Mouse (Mus musculus) midbrain, postnatal 0 days (tissue): ENCODE measurements around the gene Aebp2. TPM values are rescaled to one million over a fixed set of nuclear protein-coding genes. Genes with fewer than 3 reads are reported as not detected.
A peak's percentile ranks its signal among the peaks of the same experiment; 100 is the strongest.

Source experiments
- ATAC-seq: fragments of 200-750 bp; cut with Nextera tagmentation; 2 replicates; pipeline ENCODE4 v1.8.0; 2017; ENCODE audit warnings: moderate number of reproducible peaks, mild to moderate bottlenecking, moderate TSS enrichment, moderate library complexity; ENCODE audit not compliant: low FRiP score
- DNase-seq: peaks from one replicate; pipeline ENCODE4 v3.0.0-alpha.2; 2015; ENCODE audit warnings: low spot score
- H3K27ac ChIP-seq: fragments of 300-500 bp; sonication (generic); 2 replicates; pipeline ENCODE4 v1.5.1; 2014; ENCODE audit warnings: low read depth, mild to moderate bottlenecking, low read length, mixed read lengths
- H3K27me3 ChIP-seq: fragments of 300-500 bp; sonication (generic); 2 replicates; pipeline ENCODE4 v1.6.1; 2014; ENCODE audit warnings: low read length, control low read depth, mixed read lengths; ENCODE audit not compliant: insufficient read depth
- H3K36me3 ChIP-seq: fragments of 300-500 bp; sonication (generic); 2 replicates; pipeline ENCODE4 v1.6.1; 2014; ENCODE audit warnings: low read length, control low read depth, mixed read lengths; ENCODE audit not compliant: insufficient read depth
- H3K4me1 ChIP-seq: fragments of 300-500 bp; sonication (generic); 2 replicates; pipeline ENCODE4 v1.6.1; 2014; ENCODE audit warnings: mild to moderate bottlenecking, control low read depth, antibody characterized with exemption, low read length, mixed read lengths; ENCODE audit not compliant: insufficient read depth
- H3K4me2 ChIP-seq: fragments of 300-500 bp; sonication (generic); 2 replicates; pipeline ENCODE4 v1.6.1; 2014; ENCODE audit warnings: low read depth, mild to moderate bottlenecking, low read length, mixed read lengths; ENCODE audit not compliant: poor library complexity, severe bottlenecking
- H3K4me3 ChIP-seq: fragments of 300-500 bp; sonication (generic); 2 replicates; pipeline ENCODE4 v1.5.1; 2014; ENCODE audit warnings: low read depth, mild to moderate bottlenecking, low read length, moderate library complexity
- H3K9ac ChIP-seq: fragments of 300-500 bp; sonication (generic); replicated peaks from 2 replicates; pipeline ENCODE4 v1.6.1; 2014; ENCODE audit warnings: mild to moderate bottlenecking, low read length, moderate library complexity, mixed read lengths; ENCODE audit not compliant: poor library complexity, severe bottlenecking
- H3K9me3 ChIP-seq: fragments of 300-500 bp; sonication (generic); 2 replicates; pipeline ENCODE4 v1.6.1; 2016; ENCODE audit warnings: low read length, control low read depth
- CTCF ChIP-seq: IDR thresholded peaks from 2 replicates; pipeline ENCODE4 v1.5.1; 2016; ENCODE audit warnings: antibody characterized with exemption, mild to moderate bottlenecking
- WGBS: fragments of 180-500 bp; shearing (Covaris S2); extraction: QIAGEN DNeasy Blood & Tissue Kit; methylation state at CpG from one replicate; pipeline ENCODE4 v1.1.7; 2014; 5-methylcytosine and 5-hydroxymethylcytosine counted together
- polyA plus RNA-seq: library from polyadenylated mRNA; unstranded; fragments of >200 nt; fragmentation: Nextera tagmentation; extraction: Ambion mirVana; gene quantifications from 2 replicates; pipeline ENCODE4 v1.2.1, GENCODE M21; 2015
- total RNA-seq: library from RNA; depleted of rRNA; stranded (reverse); fragments of >200 nt; gene quantifications from 2 replicates; pipeline ENCODE4 v1.2.3, GENCODE M21; 2014

Gene Aebp2
- total and polyA plus RNA-seq, 2 experiments from 2014 or later: 5.3 to 31.5 TPM

GRCm38 (mm10) chr6:140623226-140624095 is 998 bp downstream of the Aebp2 start:
- peak; percentile 94 for ATAC-seq
- H3K4me1 ChIP-seq: peaks cover 18% of the 10 kb centered on the region; the same call in 1 of the 2 replicates

GRCm38 (mm10) chr6:140624096-140625051 is 1.9 kb downstream of the Aebp2 start:
- H3K4me1 ChIP-seq: peaks cover 18% of the 10 kb centered on the region; the same call in 1 of the 2 replicates
- peak; percentile 42 for DNase-seq
- no peaks in the 10 kb centered on the region for H3K9me3 ChIP-seq
- TF ChIP-seq CTCF: no peak
- no peaks in the 10 kb centered on the region for H3K27me3 ChIP-seq
- peak; percentile 35 for ATAC-seq
- H3K4me3 ChIP-seq: peak overlapping the region; percentile 98
- WGBS: 1% methylated on average over 67 of the region's 80 CpGs
- H3K36me3 ChIP-seq: no peaks in the 10 kb centered on the region
- H3K27ac ChIP-seq: peak overlapping the region; percentile 98
- peak overlapping the region; percentile 61 for H3K4me2 ChIP-seq
- H3K9ac ChIP-seq: peak overlapping the region; percentile 97

More at GRCm38 (mm10) chr6:140623226-140624095, 998 bp downstream of the Aebp2 start:
- no peaks in the 10 kb centered on the region for H3K27me3 ChIP-seq
- peak overlapping the region; percentile 98 for H3K27ac ChIP-seq
- peak overlapping the region; percentile 61 for H3K4me2 ChIP-seq
- H3K4me3 ChIP-seq: peak overlapping the region; percentile 98
- no peaks in the 10 kb centered on the region for H3K36me3 ChIP-seq
- peak; percentile 95 for DNase-seq
- TF ChIP-seq CTCF: no peak
- H3K9ac ChIP-seq: peak overlapping the region; percentile 97
- under 1% methylated on average over 78 of the region's 117 CpGs for WGBS
- no peaks in the 10 kb centered on the region for H3K9me3 ChIP-seq

GRCm38 (mm10) chr6:140629176-140629859 is 6.9 kb downstream of the Aebp2 start:
- DNase-seq (no peak), ATAC-seq (no peak)
- Histone ChIP-seq H3K36me3 (peaks cover 4% of the 10 kb centered on the region; the same call in 1 of the 2 replicates), H3K27ac (no peak overlapping the region), H3K27me3 (no peaks in the 10 kb centered on the region), H3K4me3 (no peak overlapping the region), H3K9ac (no peak overlapping the region), H3K4me2 (no peak overlapping the region), H3K4me1 (peaks cover 18% of the 10 kb centered on the region; the same call in 1 of the 2 replicates), H3K9me3 (no peaks in the 10 kb centered on the region)
- WGBS: 68% methylated on average over 4 of the region's 4 CpGs
- TF ChIP-seq CTCF: no peak

- Histone ChIP-seq H3K4me1 (peaks cover 18% of the 10 kb centered on the region; the same call in 1 of the 2 replicates), H3K27me3 (no peaks in the 10 kb centered on the region), H3K36me3 (peaks cover 4% of the 10 kb centered on the region; the same call in 1 of the 2 replicates), H3K4me2 (no peak overlapping the region), H3K27ac (no peak overlapping the region), H3K4me3 (no peak overlapping the region), H3K9ac (no peak overlapping the region), H3K9me3 (no peaks in the 10 kb centered on the region)
- no peak for ATAC-seq
- TF ChIP-seq CTCF: no peak
- 23% methylated on average over 4 of the region's 4 CpGs for WGBS
- DNase-seq: no peak
These were observed 7.8 kb downstream of the Aebp2 start for GRCm38 (mm10) chr6:140630306-140630705.

GRCm38 (mm10) chr6:140633616-140634015 is 11.2 kb downstream of the Aebp2 start:
- Histone ChIP-seq H3K4me3 (no peak overlapping the region), H3K36me3 (peaks cover 17% of the 10 kb centered on the region), H3K4me1 (no peaks in the 10 kb centered on the region), H3K9ac (no peak overlapping the region), H3K4me2 (no peak overlapping the region), H3K27me3 (no peaks in the 10 kb centered on the region), H3K27ac (no peak overlapping the region), H3K9me3 (no peaks in the 10 kb centered on the region)
- DNase-seq: peak; percentile 16
- no peak for TF ChIP-seq CTCF
- WGBS: 72% methylated on average over 8 of the region's 8 CpGs
- no peak for ATAC-seq
